Mouse (Mus musculus) inflammation-experienced regulatory T-cells (primary cell): ENCODE measurements around the gene Osbp. TPM values are rescaled to one million over a fixed set of nuclear protein-coding genes. Genes with fewer than 3 reads are reported as not detected.

ENCODE experiments used
- polyA plus RNA-seq, 2 experiments: library from polyadenylated mRNA; unstranded; fragments of 100-300 nt; shearing (Covaris generic); gene quantifications; one replicate each; pipeline ENCODE4 v1.2.1; 2017

Gene Osbp
- polyA plus RNA-seq, result 10 to 100 TPM; 43.6 to 64.9 TPM

DNA sequence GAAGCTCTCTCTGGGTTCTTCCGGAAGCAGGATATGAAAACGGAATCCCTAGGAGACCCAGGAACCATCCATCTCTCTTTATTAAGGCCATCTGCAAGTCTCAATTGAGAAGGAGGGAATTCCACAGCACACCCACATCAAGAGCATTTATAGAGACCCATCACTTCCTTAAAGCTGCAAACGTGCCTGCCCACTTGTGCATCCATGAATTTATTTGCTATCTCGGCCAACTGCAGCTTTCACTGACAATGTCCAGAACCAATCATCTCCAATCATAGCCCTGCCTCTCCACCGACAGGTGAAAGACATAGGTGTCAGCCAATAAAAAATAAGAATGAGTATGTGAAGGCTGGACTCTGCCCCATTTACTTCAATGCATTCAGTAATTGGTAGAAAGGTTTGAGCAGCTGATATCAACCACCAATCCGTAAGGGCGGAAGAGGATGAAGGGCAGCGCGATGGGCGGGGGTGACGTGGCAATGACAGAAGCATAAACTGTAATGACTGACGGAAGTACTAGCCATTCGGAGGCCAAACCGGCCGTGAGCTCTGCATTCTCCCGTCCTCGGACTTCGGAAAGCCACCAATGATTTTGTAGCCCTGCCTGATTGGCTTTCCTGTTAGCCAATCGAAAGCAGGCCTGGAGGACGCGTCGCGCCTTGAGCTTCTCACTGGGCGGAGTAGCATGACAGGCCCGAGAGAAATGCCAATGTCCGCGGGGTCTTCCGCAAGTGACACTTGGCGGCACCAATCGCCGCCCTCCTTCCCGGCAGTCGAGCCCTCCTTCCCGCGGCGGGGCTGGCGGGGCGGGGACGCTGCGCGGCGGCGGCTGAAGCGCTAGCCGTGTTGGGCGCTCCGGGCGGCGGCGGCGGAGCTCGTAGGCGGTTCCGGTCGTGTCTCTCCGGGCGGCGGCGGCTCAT lies at the start of gene Osbp:
Gene Osbp (plus strand): TSS at position 919 of the 920 bp plus-strand sequence.

DNA sequence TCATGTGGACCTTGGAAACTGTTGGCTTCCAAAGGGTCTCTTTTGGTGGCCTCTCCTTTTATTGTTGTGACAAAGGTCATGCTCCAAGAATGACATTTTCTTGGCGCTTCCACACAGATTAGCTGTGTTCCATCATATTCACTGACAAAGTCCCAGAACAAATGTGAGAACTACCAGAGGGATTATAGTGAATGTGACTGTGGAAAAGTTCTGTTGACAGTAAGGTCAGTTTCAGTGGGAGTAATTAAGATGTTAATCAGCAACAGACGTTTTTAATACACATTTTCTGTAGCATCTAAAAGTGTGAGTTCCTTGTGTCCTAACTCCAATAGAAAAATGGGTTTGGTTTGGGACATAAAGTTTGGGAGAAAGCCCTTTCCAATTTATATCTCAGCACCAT lies 75.5 kb downstream of the Osbp start, which contains the start of gene Olfr1423:
Gene Olfr1423 (minus strand): TSS at position 101 of the 400 bp plus-strand sequence.

Other genes starting within 250 kb of the Osbp start
- gene Gif, start 218.4 kb upstream of the Osbp start, polyA plus RNA-seq, result under 1 TPM in 1 of 2 experiments, not detected in 1; 0.18 TPM
- gene Mrpl16, start 195.6 kb upstream of the Osbp start, polyA plus RNA-seq, result 10 to 100 TPM; 38.2 to 43.8 TPM
- gene Stx3, start 146.5 kb upstream of the Osbp start, polyA plus RNA-seq, result 1 to 10 TPM; 2.9 to 4.5 TPM
- under 1 TPM in 1 of 2 experiments, not detected in 1; 0.10 TPM for gene Olfr1417, start 126.7 kb upstream of the Osbp start, polyA plus RNA-seq
- gene Olfr1418, start 104.9 kb upstream of the Osbp start, polyA plus RNA-seq, result under 1 TPM in 1 of 2 experiments, not detected in 1; 0.22 TPM
- gene Olfr1419, start 90.8 kb upstream of the Osbp start, polyA plus RNA-seq, result not detected
- gene Olfr1420, start 79.4 kb upstream of the Osbp start, polyA plus RNA-seq, result 1 to 10 TPM in 1 of 2 experiments, under 1 TPM in 1; 0.30 to 1.8 TPM
- 10 to 100 TPM; 21.5 to 22.6 TPM for gene Patl1, start 53.5 kb upstream of the Osbp start, polyA plus RNA-seq
- gene Olfr1423, start 75.4 kb downstream of the Osbp start, polyA plus RNA-seq, result under 1 TPM in 1 of 2 experiments, not detected in 1; 0.16 TPM
- under 1 TPM in 1 of 2 experiments, not detected in 1; 0.66 TPM for gene Olfr1424, start 96.7 kb downstream of the Osbp start, polyA plus RNA-seq
- under 1 TPM in 1 of 2 experiments, not detected in 1; 0.12 TPM for gene Olfr1425, start 111.8 kb downstream of the Osbp start, polyA plus RNA-seq
- gene Olfr1426, start 126.1 kb downstream of the Osbp start, polyA plus RNA-seq, result under 1 TPM in 1 of 2 experiments, not detected in 1; 0.07 TPM
- gene Olfr1427, start 137.4 kb downstream of the Osbp start, polyA plus RNA-seq, result not detected
- gene Olfr1428, start 150.0 kb downstream of the Osbp start, polyA plus RNA-seq, result not detected
- not detected for gene Olfr76, start 157.3 kb downstream of the Osbp start, polyA plus RNA-seq
- under 1 TPM; 0.13 to 0.48 TPM for gene Olfr1555-ps1, start 204.2 kb downstream of the Osbp start, polyA plus RNA-seq
- under 1 TPM; 0.12 TPM for gene Olfr1431, start 234.7 kb downstream of the Osbp start, polyA plus RNA-seq